28 mouse cellular contexts compared by ENCODE assay signal in the genomic region with DNA sequence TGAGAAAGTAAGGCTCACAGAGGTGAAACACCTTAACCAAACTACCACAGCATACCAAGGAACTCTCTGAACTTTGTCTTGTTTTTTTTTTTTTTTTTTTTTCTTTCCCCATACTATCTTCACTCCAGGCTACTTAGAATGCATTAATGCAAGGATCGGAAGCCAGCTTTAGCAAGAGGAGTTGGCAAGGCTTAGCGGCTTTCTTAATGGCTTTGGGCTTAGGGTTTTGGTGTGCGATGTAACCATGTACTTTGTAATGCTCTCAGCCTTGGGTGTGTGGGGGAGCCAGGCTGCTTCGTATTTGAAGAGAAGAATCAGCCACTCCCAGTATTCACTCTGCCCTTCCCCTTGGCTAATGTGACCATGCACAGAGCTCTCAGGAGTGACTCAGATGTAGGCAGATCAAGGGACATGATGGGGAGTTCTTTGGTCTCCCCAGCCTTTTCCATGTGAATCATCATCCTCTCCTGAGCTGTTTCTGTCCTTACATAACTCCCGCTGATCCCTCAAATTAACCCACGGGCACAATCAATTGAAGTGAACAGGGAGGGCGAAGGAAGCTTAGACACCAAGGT.
DNase-seq lines count a peak whose midpoint lies in the region; ATAC-seq and TF ChIP-seq lines count a peak whose summit lies in the region.
"Had no signal": no experiment of that assay in that cellular context is flagged by ENCODE, and none has a peak within 500 bp of the region (broad histone marks: within the 10 kb centered on the region; RNA-seq: fewer than 3 reads in every experiment).

No protein-coding gene starts in this region.

- H3K4me3 ChIP-seq in gastrocnemius, adult 2 months: no peak overlapping the region
- H3K4me3 ChIP-seq in hindbrain, embryonic 12.5 days: no peak overlapping the region
- H3K4me3 ChIP-seq: embryonic facial prominence, embryonic 10.5 days; forebrain, embryonic 13.5 days; heart, embryonic 10.5 days; liver, embryonic 13.5 days; myocyte; neural tube, embryonic 13.5 days; stomach, embryonic 15.5 days had no signal

- H3K27me3 ChIP-seq in hindbrain, embryonic 12.5 days: no peaks in the 10 kb centered on the region
- H3K27me3 ChIP-seq: forebrain, embryonic 13.5 days; liver, embryonic 13.5 days; neural tube, embryonic 13.5 days; stomach, embryonic 15.5 days had no signal

- peak overlapping the region; percentile 24; the same call in 1 of the 2 replicates for H3K27ac ChIP-seq in gastrocnemius, adult 2 months
- no peak overlapping the region for H3K27ac ChIP-seq in hindbrain, embryonic 12.5 days
- H3K27ac ChIP-seq: embryonic facial prominence, embryonic 10.5 days; forebrain, embryonic 13.5 days; heart, embryonic 10.5 days; hindbrain, postnatal 0 days; liver, embryonic 13.5 days; neural tube, embryonic 13.5 days; stomach, embryonic 15.5 days had no signal

- TF ChIP-seq CTCF in gastrocnemius, adult 2 months (IDR thresholded peaks at IDR 0.05): no peak

- peak; percentile 48 to 68 for DNase-seq in adrenal gland, adult (ENCODE audit: inconsistent age in 2 of 2, low spot score in 1 of 2)
- DNase-seq in adrenal gland, adult 18-20 months (ENCODE audit: low spot score in 2 of 2): no peak
- no peak for DNase-seq in gastrocnemius, adult 2 months
- no peak for DNase-seq in gastrocnemius, postnatal 4 days (ENCODE audit: low spot score in 2 of 2)
- DNase-seq in adrenal gland, postnatal 10 days: peak; percentile 34
- DNase-seq in gonadal fat pad, adult 2 months (ENCODE audit: low read depth): peak; percentile 57
- no peak for DNase-seq in heart, adult 9 months (ENCODE audit: low spot score in 2 of 2)
- DNase-seq: cerebellum, adult 11-12 months; cerebellum, postnatal 10 days; gastrocnemius, postnatal 36 days; kidney, adult 9 months; kidney, postnatal 14 days; layer of hippocampus, postnatal 36 days; liver, embryonic 13.5 days; lung, adult 2 months; lung, postnatal 36 days; retina, postnatal 1 day; right cerebral cortex, postnatal 4 days had no signal

- WGBS in hindbrain, embryonic 12.5 days: 91% methylated on average over 7 of the region's 7 CpGs

- peaks cover 23% of the 10 kb centered on the region for H3K4me1 ChIP-seq in hindbrain, embryonic 12.5 days
- H3K4me1 ChIP-seq: liver, embryonic 13.5 days had no signal

- H3K9ac ChIP-seq in hindbrain, embryonic 12.5 days: no peak overlapping the region
- H3K9ac ChIP-seq: forebrain, embryonic 13.5 days; liver, embryonic 13.5 days; neural tube, embryonic 13.5 days; stomach, embryonic 15.5 days had no signal

- H3K4me2 ChIP-seq in hindbrain, embryonic 12.5 days (replicated peaks): no peak overlapping the region
- H3K4me2 ChIP-seq: forebrain, embryonic 13.5 days; liver, embryonic 13.5 days; neural tube, embryonic 13.5 days; stomach, embryonic 15.5 days had no signal

- ATAC-seq in hindbrain, embryonic 12.5 days (ENCODE audit: low FRiP score): no peak
- ATAC-seq: forebrain, embryonic 13.5 days; hindbrain, postnatal 0 days; intestine, embryonic 16.5 days; midbrain, embryonic 16.5 days had no signal

- no peaks in the 10 kb centered on the region for H3K9me3 ChIP-seq in hindbrain, embryonic 12.5 days (replicated peaks)
- H3K9me3 ChIP-seq: embryonic facial prominence, embryonic 10.5 days; forebrain, embryonic 13.5 days; heart, embryonic 10.5 days; liver, embryonic 13.5 days; neural tube, embryonic 13.5 days; stomach, embryonic 15.5 days had no signal

- intact Hi-C loops in gastrocnemius, adult 2 months (cut with DNase I): no loop called here

- H3K36me3 ChIP-seq in hindbrain, embryonic 12.5 days: no peaks in the 10 kb centered on the region
- H3K36me3 ChIP-seq: embryonic facial prominence, embryonic 10.5 days; heart, embryonic 10.5 days; liver, embryonic 13.5 days; neural tube, embryonic 13.5 days; stomach, embryonic 15.5 days had no signal

Comparison
In these comparisons a context has a peak if more than half of its experiments do, and no peak if none do; other contexts are left out.
1. DNase-seq: peak in adrenal gland, adult (2 of 2), adrenal gland, postnatal 10 days (single experiment) and gonadal fat pad, adult 2 months (single experiment); none in adrenal gland, adult 18-20 months (0 of 2), gastrocnemius, adult 2 months (single experiment), gastrocnemius, postnatal 4 days (0 of 2) and heart, adult 9 months (0 of 2).